8 mouse cellular contexts compared by ENCODE assay signal in the genomic region with DNA sequence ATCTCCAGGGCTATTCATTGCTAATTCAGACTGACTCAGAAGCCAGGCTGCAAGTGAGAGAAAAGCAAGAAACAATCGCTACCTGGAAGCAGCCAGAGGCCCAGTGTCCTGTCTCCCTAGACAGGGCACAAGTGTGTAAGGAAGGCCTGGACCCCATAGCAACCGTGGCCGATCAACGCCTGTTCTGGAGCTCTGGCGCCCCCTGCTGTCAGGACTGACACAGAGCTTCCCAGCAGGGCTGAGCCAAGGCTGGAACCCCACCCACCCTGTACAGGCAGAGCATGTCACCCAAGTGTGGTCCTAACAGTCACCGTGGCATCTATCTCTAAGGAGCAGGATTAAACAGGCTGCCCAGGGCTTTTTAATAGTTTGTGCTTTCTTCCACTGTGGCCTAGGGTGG. TPM values are rescaled to one million over a fixed set of nuclear protein-coding genes. Genes with fewer than 3 reads are reported as not detected.
DNase-seq lines count a peak whose midpoint lies in the region; ATAC-seq lines count a peak whose summit lies in the region.

No protein-coding gene starts in this region.

- H3K9me3 ChIP-seq in embryonic facial prominence, embryonic 14.5 days (ENCODE audit: control insufficient read depth, low read length), result peaks cover 10% of the 10 kb centered on the region

- H3K4me2 ChIP-seq in embryonic facial prominence, embryonic 14.5 days (ENCODE audit: low read depth, low read length), result no peak overlapping the region

- H3K36me3 ChIP-seq in embryonic facial prominence, embryonic 14.5 days (ENCODE audit: control insufficient read depth, insufficient read depth, low read length), result peaks cover 83% of the 10 kb centered on the region

- 0 out of 2 replicates have a peak, but pooled peaks have one; percentile 58 for ATAC-seq in embryonic facial prominence, embryonic 14.5 days (ENCODE audit: low read depth)

- no peak overlapping the region for H3K9ac ChIP-seq in embryonic facial prominence, embryonic 14.5 days (ENCODE audit: low read depth, low read length)

- intact Hi-C loops in heart, postnatal 10 days (cut with DNase I), result loop anchor here (5.0 kb wide), 1 partner anchor 43 kb away; a partner anchor contains a TSS

- H3K4me1 ChIP-seq in embryonic facial prominence, embryonic 14.5 days (ENCODE audit: control insufficient read depth, insufficient read depth, low read length), result no peaks in the 10 kb centered on the region

- H3K4me3 ChIP-seq in embryonic facial prominence, embryonic 14.5 days (ENCODE audit: low read depth, low read length), result no peak overlapping the region

- peak; percentile 81 to 85 for DNase-seq in CD8-positive naive resting alpha-beta T cell, adult 2 months (ENCODE audit: low read depth in 2 of 2, low spot score in 2 of 2)
- peak; percentile 89 to 93 for DNase-seq in adrenal gland, postnatal 36 days
- peak; percentile 76 for DNase-seq in embryonic facial prominence, embryonic 14.5 days (ENCODE audit: low spot score)
- DNase-seq in heart, postnatal 10 days, result peak; percentile 82 to 92
- peak; percentile 84 to 96 for DNase-seq in kidney, postnatal 36 days
- DNase-seq in lung, adult 18-20 months, result peak; percentile 83 to 91
- DNase-seq in retina, embryonic 14.5 days (ENCODE audit: low spot score), result peak; percentile 83
- DNase-seq in thymus, postnatal 14 days, result peak; percentile 86

- H3K27me3 ChIP-seq in embryonic facial prominence, embryonic 14.5 days (replicated peaks; ENCODE audit: control insufficient read depth, insufficient read depth, low read length), result no peaks in the 10 kb centered on the region

- 20% methylated on average over 6 of the region's 6 CpGs for WGBS in embryonic facial prominence, embryonic 14.5 days

- no peak overlapping the region for H3K27ac ChIP-seq in embryonic facial prominence, embryonic 14.5 days (replicated peaks; ENCODE audit: low read depth, low read length)

RNA-seq across cellular contexts. Expression of a gene that starts 7.8 kb away (rescaled TPM):
- total RNA-seq in adrenal gland, postnatal 36 days (2021), result 1 to 10 TPM; 1.2 to 1.4 TPM
- polyA plus RNA-seq in embryonic facial prominence, embryonic 14.5 days (2014; fragmentation: Nextera tagmentation; extraction: Ambion mirVana), result 129 and 135 TPM in 2 replicates
- 1 to 10 TPM; 1.3 to 1.9 TPM for total RNA-seq in heart, postnatal 10 days (2021)

RNA-seq across cellular contexts. Expression of a gene that starts 25.6 kb away (rescaled TPM):
- 10 to 100 TPM; 16.4 to 21.4 TPM for total RNA-seq in adrenal gland, postnatal 36 days (2021)
- polyA plus RNA-seq in embryonic facial prominence, embryonic 14.5 days (2014; fragmentation: Nextera tagmentation; extraction: Ambion mirVana), result 17.3 and 18.8 TPM in 2 replicates
- 1 to 10 TPM; 9.0 to 9.8 TPM for total RNA-seq in heart, postnatal 10 days (2021)

RNA-seq across cellular contexts. Expression of a gene that starts 35.2 kb away (rescaled TPM):
- total RNA-seq in adrenal gland, postnatal 36 days (2021), result 1 to 10 TPM; 4.8 to 5.7 TPM
- polyA plus RNA-seq in embryonic facial prominence, embryonic 14.5 days (2014; fragmentation: Nextera tagmentation; extraction: Ambion mirVana), result 6.3 and 8.3 TPM in 2 replicates
- 1 to 10 TPM; 5.1 to 8.3 TPM for total RNA-seq in heart, postnatal 10 days (2021)

RNA-seq across cellular contexts. Expression of a gene that starts 40.2 kb away (rescaled TPM):
- total RNA-seq in adrenal gland, postnatal 36 days (2021), result 10 to 100 TPM; 15.2 to 24.9 TPM
- 2.1 and 3.7 TPM in 2 replicates for polyA plus RNA-seq in embryonic facial prominence, embryonic 14.5 days (2014; fragmentation: Nextera tagmentation; extraction: Ambion mirVana)
- total RNA-seq in heart, postnatal 10 days (2021), result 10 to 100 TPM; 21.9 to 25.0 TPM

RNA-seq across cellular contexts. Expression of a gene that starts 56.5 kb away (rescaled TPM):
- total RNA-seq in adrenal gland, postnatal 36 days (2021), result 10 to 100 TPM; 27.9 to 52.7 TPM
- not detected in 2 replicates for polyA plus RNA-seq in embryonic facial prominence, embryonic 14.5 days (2014; fragmentation: Nextera tagmentation; extraction: Ambion mirVana)
- 10 to 100 TPM; 13.9 to 20.4 TPM for total RNA-seq in heart, postnatal 10 days (2021)
